Mouse (Mus musculus): ENCODE results near the gene Coro2a.
"Not testable (repeated sequence)": the region's sequence is repeated elsewhere in the genome, so short reads cannot be mapped to it uniquely, and the experiment has no call there.

Coro2a gene

GRCm38 (mm10) chr4:46584536-46584935 lies 17.5 kb downstream of the Coro2a start:
- not testable (repeated sequence) for DNase-seq (ENCODE audit: low spot score in 2 of 2)

GRCm38 (mm10) chr4:46584084-46584483 lies 17.9 kb downstream of the Coro2a start:
- DNase-seq (ENCODE audit: low spot score in 2 of 2) = not testable (repeated sequence)

GRCm38 (mm10) chr4:46582024-46582423 lies 20.0 kb downstream of the Coro2a start:
- not testable (repeated sequence) for DNase-seq (ENCODE audit: low spot score in 2 of 2)

GRCm38 (mm10) chr4:46581577-46581976 lies 20.4 kb downstream of the Coro2a start:
- DNase-seq (ENCODE audit: low spot score in 2 of 2) = not testable (repeated sequence)

- DNase-seq (ENCODE audit: low spot score in 2 of 2) = not testable (repeated sequence)
Observed at GRCm38 (mm10) chr4:46580799-46581243, 21.2 kb downstream of the Coro2a start.

- DNase-seq (ENCODE audit: low spot score in 2 of 2) = not testable (repeated sequence)
Observed at GRCm38 (mm10) chr4:46578796-46579346, 23.1 kb downstream of the Coro2a start.

- no peak for DNase-seq (ENCODE audit: low spot score in 2 of 2)
Observed at GRCm38 (mm10) chr4:46578228-46578627, 23.8 kb downstream of the Coro2a start.

GRCm38 (mm10) chr4:46575509-46576284 lies 26.3 kb downstream of the Coro2a start:
- not testable (repeated sequence) for DNase-seq (ENCODE audit: low spot score in 2 of 2)

- DNase-seq (ENCODE audit: low spot score in 2 of 2) = no peak
Observed at GRCm38 (mm10) chr4:46574841-46575240, 27.2 kb downstream of the Coro2a start.

GRCm38 (mm10) chr4:46574024-46574753 lies 27.8 kb downstream of the Coro2a start:
- no peak for DNase-seq (ENCODE audit: low spot score in 2 of 2)

- no peak for DNase-seq (ENCODE audit: low spot score in 2 of 2)
Observed at GRCm38 (mm10) chr4:46572616-46573015, 29.4 kb downstream of the Coro2a start.

GRCm38 (mm10) chr4:46571744-46572143 lies 30.3 kb downstream of the Coro2a start:
- no peak for DNase-seq (ENCODE audit: low spot score in 2 of 2)

- no peak for DNase-seq (ENCODE audit: low spot score in 2 of 2)
Observed at GRCm38 (mm10) chr4:46569671-46570070, 32.3 kb downstream of the Coro2a start.

- no peak for DNase-seq (ENCODE audit: low spot score in 2 of 2)
Observed at GRCm38 (mm10) chr4:46568169-46568568, 33.8 kb downstream of the Coro2a start.

- DNase-seq (ENCODE audit: low spot score in 2 of 2) = no peak
Observed at GRCm38 (mm10) chr4:46566931-46567671, 34.9 kb downstream of the Coro2a start.

- no peak for DNase-seq (ENCODE audit: low spot score in 2 of 2)
Observed at GRCm38 (mm10) chr4:46565393-46565955, 36.5 kb downstream of the Coro2a start.

- DNase-seq (ENCODE audit: low spot score in 2 of 2) = no peak
Observed at GRCm38 (mm10) chr4:46564247-46564646, 37.8 kb downstream of the Coro2a start.

- no peak for DNase-seq (ENCODE audit: low spot score in 2 of 2)
Observed at GRCm38 (mm10) chr4:46563847-46564246, 38.2 kb downstream of the Coro2a start.

GRCm38 (mm10) chr4:46562841-46563240 lies 39.2 kb downstream of the Coro2a start:
- DNase-seq (ENCODE audit: low spot score in 2 of 2) = no peak

- no peak for DNase-seq (ENCODE audit: low spot score in 2 of 2)
Observed at GRCm38 (mm10) chr4:46562037-46562436, 40.0 kb downstream of the Coro2a start.

- no peak for DNase-seq (ENCODE audit: low spot score in 2 of 2)
Observed at GRCm38 (mm10) chr4:46560069-46560705, 41.8 kb downstream of the Coro2a start.

Data from frontal cortex, postnatal 25 days (tissue).